Mouse (Mus musculus) neural tube, embryonic 13.5 days (tissue): ENCODE measurements at regions not wholly inside any gene's neighbourhood (a gene's known extent, or its start where the extent isn't known, plus 50 kb on each side); places are given as distances from the start of the nearest gene placed in this dataset.

Source experiments
- ATAC-seq: fragments of 200-750 bp; cut with Nextera tagmentation; 2 replicates; pipeline ENCODE4 v1.8.0; 2017; ENCODE audit warnings: low read depth, mild to moderate bottlenecking, moderate TSS enrichment, moderate library complexity
- H3K27ac ChIP-seq: fragments of 300-500 bp; sonication (generic); replicated peaks from 2 replicates; pipeline ENCODE4 v1.5.1; 2015; ENCODE audit warnings: moderate library complexity, mild to moderate bottlenecking, inconsistent platforms
- H3K27me3 ChIP-seq: fragments of 300-500 bp; sonication (generic); 2 replicates; pipeline ENCODE4 v1.6.1; 2015; ENCODE audit warnings: mild to moderate bottlenecking, inconsistent platforms
- H3K36me3 ChIP-seq: fragments of 300-500 bp; sonication (generic); 2 replicates; pipeline ENCODE4 v1.6.1; 2015; ENCODE audit warnings: mild to moderate bottlenecking, inconsistent platforms
- H3K4me1 ChIP-seq: fragments of 300-500 bp; sonication (generic); replicated peaks from 2 replicates; pipeline ENCODE4 v1.6.1; 2015; ENCODE audit warnings: inconsistent platforms
- H3K4me2 ChIP-seq: fragments of 300-500 bp; sonication (generic); 2 replicates; pipeline ENCODE4 v1.6.1; 2015; ENCODE audit warnings: inconsistent platforms, mild to moderate bottlenecking, moderate library complexity
- H3K4me3 ChIP-seq: fragments of 300-500 bp; sonication (generic); 2 replicates; pipeline ENCODE4 v1.5.1; 2015; ENCODE audit warnings: mild to moderate bottlenecking, inconsistent platforms
- H3K9ac ChIP-seq: fragments of 300-500 bp; sonication (generic); 2 replicates; pipeline ENCODE4 v1.6.1; 2015; ENCODE audit warnings: moderate library complexity, mild to moderate bottlenecking, inconsistent platforms
- H3K9me3 ChIP-seq: fragments of 300-500 bp; sonication (generic); 2 replicates; pipeline ENCODE4 v1.6.1; 2016; ENCODE audit warnings: inconsistent platforms
- WGBS: fragments of 180-500 bp; shearing (Covaris S2); methylation state at CpG from one replicate; pipeline ENCODE4 v1.1.7; 2015; 5-methylcytosine and 5-hydroxymethylcytosine counted together

DNA sequence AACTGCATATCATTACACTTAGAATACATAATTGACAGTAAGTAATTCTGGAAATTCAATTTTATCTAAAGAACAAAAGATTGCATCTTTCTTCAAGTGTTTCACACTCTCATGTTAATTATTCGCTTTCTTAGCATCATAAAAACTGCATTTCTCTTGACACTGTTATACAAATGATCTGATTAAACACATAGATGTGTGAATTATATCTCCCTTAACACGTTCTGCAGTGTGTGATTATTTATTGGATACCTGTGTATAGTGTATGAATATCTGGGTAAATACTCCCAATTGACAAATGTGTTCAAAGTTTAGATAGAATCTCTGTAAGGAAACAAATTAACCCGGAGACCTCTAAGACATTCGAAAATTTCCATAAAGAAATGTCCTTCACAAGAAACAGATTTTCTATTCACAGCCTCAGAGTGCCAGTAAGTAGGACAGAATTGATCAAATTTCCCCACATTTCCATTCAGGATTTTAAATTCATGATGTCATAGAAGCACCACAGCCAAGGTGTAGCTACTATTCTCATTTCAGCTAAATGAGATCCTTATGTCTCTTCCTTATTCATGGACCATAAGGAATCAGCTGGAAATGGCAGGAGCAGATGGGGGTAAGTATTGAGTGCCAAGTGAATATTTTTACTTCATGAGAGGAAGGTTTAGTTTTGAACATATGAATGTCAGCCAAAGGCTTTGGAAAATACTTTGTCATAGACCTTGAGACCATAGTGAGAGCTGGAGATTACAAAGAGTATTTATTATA lies 2231.6 kb downstream of the Pcdh9 start:
- no peaks in the 10 kb centered on the region for H3K4me1 ChIP-seq
- H3K27ac ChIP-seq = no peak overlapping the region
- H3K4me2 ChIP-seq = no peak overlapping the region
- H3K9ac ChIP-seq = no peak overlapping the region
- no peaks in the 10 kb centered on the region for H3K27me3 ChIP-seq
- no peak for ATAC-seq
- H3K36me3 ChIP-seq = no peaks in the 10 kb centered on the region
- no peak overlapping the region for H3K4me3 ChIP-seq
- 82% methylated on average over 4 of the region's 4 CpGs for WGBS
- H3K9me3 ChIP-seq = no peaks in the 10 kb centered on the region

DNA sequence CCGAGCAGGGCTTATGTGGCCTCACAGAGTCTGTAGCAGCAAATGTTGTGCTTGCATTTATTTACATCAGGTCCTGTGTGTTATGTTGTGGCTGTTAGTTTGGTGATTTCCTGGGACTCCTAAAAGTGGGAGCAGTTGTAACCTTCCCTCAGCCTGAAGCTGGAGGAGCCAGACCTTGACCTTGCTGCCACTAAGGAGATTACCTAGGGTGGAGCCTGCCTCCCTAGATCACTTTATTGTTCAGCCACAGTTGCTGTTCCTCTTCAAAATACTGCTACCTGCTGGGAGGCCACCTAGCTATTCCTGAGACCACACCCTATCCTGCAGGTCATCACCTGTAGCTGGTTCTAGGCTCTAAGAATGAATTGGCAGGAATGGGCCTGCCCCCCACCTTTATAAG lies 2234.5 kb downstream of the Pcdh9 start:
- Histone ChIP-seq H3K27me3 (no peaks in the 10 kb centered on the region), H3K4me2 (no peak overlapping the region), H3K27ac (no peak overlapping the region), H3K9ac (no peak overlapping the region), H3K4me3 (no peak overlapping the region), H3K9me3 (no peaks in the 10 kb centered on the region), H3K4me1 (no peaks in the 10 kb centered on the region), H3K36me3 (no peaks in the 10 kb centered on the region)
- no peak for ATAC-seq
- WGBS = 83% methylated on average over 1 of the region's 1 CpGs

DNA sequence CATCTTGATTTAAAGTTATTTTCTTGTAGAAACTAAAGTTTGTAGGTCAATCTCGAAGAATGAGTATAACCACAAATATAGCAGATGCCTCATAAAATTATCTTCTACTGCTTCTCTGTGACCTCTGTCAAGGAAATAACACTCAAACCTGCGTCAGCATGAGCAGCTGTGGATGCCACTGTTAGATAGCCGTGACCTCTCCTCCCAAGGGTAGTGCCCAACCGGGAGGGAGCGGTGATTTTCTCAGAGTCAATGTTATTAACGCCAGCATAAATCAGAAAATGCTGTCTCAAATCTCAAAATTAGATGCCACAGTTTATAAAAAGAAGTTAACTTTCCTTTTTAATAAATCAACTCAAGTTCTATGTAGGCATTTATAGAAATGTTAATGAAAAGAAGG lies 2259.5 kb downstream of the Pcdh9 start:
- ATAC-seq = no peak
- no peaks in the 10 kb centered on the region for H3K9me3 ChIP-seq
- no peak overlapping the region for H3K9ac ChIP-seq
- WGBS = 57% methylated on average over 6 of the region's 6 CpGs
- H3K27me3 ChIP-seq = no peaks in the 10 kb centered on the region
- H3K4me2 ChIP-seq = no peak overlapping the region
- H3K36me3 ChIP-seq = no peaks in the 10 kb centered on the region
- no peaks in the 10 kb centered on the region for H3K4me1 ChIP-seq
- no peak overlapping the region for H3K4me3 ChIP-seq
- no peak overlapping the region for H3K27ac ChIP-seq

DNA sequence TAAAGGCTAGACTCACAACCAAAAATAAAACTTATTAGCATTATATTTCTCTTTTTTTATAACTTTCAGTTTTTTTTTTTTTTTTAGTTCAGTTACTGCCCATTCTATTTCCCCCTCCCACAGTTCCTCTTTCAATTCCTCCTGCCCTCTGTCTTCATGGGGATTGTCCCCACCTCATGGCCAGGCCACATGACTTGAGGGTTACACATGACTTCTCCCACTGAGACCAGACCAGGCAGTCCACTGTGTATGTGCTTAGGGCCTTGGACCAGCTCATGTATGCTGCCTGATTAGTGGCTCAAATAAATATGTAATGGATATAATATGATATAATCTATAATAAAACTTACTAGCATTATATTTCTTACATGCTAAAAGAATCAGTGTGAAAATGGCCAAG lies 2276.1 kb downstream of the Pcdh9 start:
- Histone ChIP-seq H3K36me3 (no peaks in the 10 kb centered on the region), H3K9me3 (no peaks in the 10 kb centered on the region), H3K27me3 (no peaks in the 10 kb centered on the region), H3K4me2 (no peak overlapping the region), H3K27ac (no peak overlapping the region), H3K4me1 (no peaks in the 10 kb centered on the region), H3K4me3 (no peak overlapping the region), H3K9ac (no peak overlapping the region)
- ATAC-seq = no peak

DNA sequence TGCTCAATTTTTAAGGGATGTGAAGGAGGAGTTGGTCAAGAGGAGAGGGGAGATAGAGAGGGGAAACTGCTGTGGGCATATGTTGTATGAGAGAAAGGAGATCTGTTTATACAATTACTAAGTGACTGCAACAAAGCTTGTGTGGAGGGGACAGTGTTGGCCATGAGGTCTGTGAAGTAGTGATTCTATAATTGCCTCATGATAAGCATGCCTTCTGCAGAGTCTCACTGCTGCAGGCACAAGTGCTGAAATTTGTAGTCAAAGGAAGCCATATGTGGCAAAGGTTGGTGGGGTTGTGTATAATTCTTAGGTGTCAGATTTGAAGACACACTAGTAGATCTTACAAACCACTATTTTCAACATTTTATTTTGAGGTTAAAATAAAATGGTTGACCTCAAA lies 2285.9 kb downstream of the Pcdh9 start:
- no peaks in the 10 kb centered on the region for H3K27me3 ChIP-seq
- H3K4me2 ChIP-seq = no peak overlapping the region
- H3K36me3 ChIP-seq = no peaks in the 10 kb centered on the region
- H3K4me1 ChIP-seq = no peaks in the 10 kb centered on the region
- peaks cover 4% of the 10 kb centered on the region; the same call in 1 of the 2 replicates for H3K9me3 ChIP-seq
- no peak overlapping the region for H3K27ac ChIP-seq
- no peak overlapping the region for H3K4me3 ChIP-seq
- ATAC-seq = no peak
- no peak overlapping the region for H3K9ac ChIP-seq

DNA sequence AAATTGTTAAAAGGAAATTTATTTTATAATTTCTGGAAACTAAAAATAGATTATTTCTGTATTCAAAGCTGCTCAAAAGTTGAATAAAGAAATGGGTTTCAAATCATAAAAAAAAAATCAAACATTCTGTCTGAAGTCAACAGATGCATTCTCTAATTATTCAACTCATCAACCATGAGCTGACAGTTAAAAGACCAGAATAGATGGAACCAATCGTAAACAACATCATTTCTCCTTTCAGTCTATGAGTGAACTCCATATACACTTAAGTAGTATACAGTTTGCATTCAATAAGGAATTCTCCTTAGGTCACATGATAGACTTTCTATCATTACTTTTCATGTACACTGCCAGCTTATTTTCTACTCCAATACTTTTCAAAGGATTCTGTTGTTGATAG lies 2308.0 kb downstream of the Pcdh9 start:
- Histone ChIP-seq H3K4me2 (no peak overlapping the region), H3K36me3 (no peaks in the 10 kb centered on the region), H3K9ac (no peak overlapping the region), H3K4me3 (no peak overlapping the region), H3K4me1 (no peaks in the 10 kb centered on the region), H3K9me3 (0 out of 2 replicates have a peak, but pooled peaks cover 7% of the 10 kb centered on the region), H3K27ac (no peak overlapping the region), H3K27me3 (no peaks in the 10 kb centered on the region)
- 74% methylated on average over 1 of the region's 1 CpGs for WGBS
- no peak for ATAC-seq

DNA sequence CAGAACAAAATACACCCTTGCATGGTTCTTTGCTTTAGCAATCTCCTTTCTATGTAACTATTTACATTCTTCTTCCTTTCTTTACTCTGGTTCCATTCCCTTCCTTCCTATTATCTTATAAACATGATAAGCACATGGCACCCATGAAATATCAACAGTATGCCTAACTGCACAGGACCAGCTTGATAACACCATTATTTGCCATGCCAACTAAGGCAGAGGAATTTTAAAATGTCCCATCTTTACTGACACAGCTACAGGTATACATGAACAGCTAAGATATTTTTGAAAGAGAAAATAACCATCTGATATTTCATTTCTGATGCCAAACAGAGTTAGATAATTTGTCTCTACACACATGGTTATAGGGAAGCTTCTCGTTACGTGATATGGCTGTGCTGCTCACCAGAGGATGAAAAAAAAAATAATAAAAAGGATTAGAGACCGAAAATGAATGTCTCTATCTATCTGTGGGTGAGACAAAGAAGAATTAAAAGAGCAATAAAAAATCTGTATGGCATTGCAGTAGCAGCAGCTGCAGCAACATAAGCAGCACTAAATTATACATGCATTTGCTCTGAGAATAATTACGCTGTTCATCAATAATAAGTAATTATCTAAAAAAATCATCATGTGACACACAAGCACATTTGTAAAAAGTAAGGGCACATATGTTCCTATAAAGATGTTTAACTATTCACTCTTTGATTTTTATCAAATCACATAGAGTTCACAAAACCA lies 2308.6 kb downstream of the Pcdh9 start:
- Histone ChIP-seq H3K4me1 (no peaks in the 10 kb centered on the region), H3K9me3 (0 out of 2 replicates have a peak, but pooled peaks cover 7% of the 10 kb centered on the region), H3K4me3 (no peak overlapping the region), H3K4me2 (no peak overlapping the region), H3K9ac (no peak overlapping the region), H3K36me3 (no peaks in the 10 kb centered on the region), H3K27ac (0 out of 2 replicates have a peak overlapping the region, but pooled peaks have one; percentile 10), H3K27me3 (no peaks in the 10 kb centered on the region)
- 47% methylated on average over 4 of the region's 4 CpGs for WGBS
- ATAC-seq = no peak

DNA sequence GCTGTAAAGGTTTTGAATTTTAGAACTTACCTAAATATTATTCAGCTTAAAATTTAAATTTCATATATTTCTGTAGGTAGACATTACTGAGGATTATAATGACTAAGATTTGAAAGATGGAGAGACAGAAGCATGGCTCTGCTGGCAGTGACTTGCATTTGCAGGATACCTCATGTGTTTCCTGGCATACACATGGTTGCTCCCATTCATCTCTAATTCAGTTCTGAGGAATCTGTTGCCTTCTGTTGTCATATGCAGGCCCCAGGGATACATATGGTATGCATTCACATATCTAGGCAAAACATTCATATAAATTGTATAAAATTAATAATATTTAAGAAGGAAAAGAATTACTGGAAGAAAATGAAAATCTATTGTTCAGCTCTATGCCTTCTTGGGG lies 2321.4 kb downstream of the Pcdh9 start:
- Histone ChIP-seq H3K4me3 (no peak overlapping the region), H3K27me3 (no peaks in the 10 kb centered on the region), H3K9ac (no peak overlapping the region), H3K27ac (no peak overlapping the region), H3K9me3 (no peaks in the 10 kb centered on the region), H3K4me2 (no peak overlapping the region), H3K36me3 (no peaks in the 10 kb centered on the region), H3K4me1 (no peaks in the 10 kb centered on the region)
- no peak for ATAC-seq

DNA sequence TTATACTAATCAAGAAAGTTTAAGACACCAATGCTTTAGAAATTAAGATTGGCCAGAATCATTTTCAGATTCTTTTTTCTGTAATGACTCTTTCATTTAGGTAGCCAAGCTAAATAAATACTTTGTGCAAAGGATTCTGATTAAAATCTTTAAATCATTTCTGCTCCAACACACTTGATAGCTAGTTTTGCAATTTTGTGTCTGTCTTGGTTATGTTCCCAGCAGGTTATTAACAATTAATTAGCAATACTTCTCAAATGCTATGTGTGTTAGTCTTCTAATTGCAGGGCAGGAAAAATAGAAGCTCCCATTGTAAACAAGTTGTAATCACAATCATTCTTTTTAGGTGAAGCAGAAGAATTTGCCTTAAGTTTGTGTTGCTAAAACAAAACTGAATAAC lies 2351.3 kb downstream of the Pcdh9 start:
- Histone ChIP-seq H3K27ac (no peak overlapping the region), H3K4me2 (no peak overlapping the region), H3K4me3 (no peak overlapping the region), H3K9ac (no peak overlapping the region), H3K9me3 (no peaks in the 10 kb centered on the region), H3K4me1 (no peaks in the 10 kb centered on the region), H3K36me3 (no peaks in the 10 kb centered on the region), H3K27me3 (no peaks in the 10 kb centered on the region)
- no peak for ATAC-seq

DNA sequence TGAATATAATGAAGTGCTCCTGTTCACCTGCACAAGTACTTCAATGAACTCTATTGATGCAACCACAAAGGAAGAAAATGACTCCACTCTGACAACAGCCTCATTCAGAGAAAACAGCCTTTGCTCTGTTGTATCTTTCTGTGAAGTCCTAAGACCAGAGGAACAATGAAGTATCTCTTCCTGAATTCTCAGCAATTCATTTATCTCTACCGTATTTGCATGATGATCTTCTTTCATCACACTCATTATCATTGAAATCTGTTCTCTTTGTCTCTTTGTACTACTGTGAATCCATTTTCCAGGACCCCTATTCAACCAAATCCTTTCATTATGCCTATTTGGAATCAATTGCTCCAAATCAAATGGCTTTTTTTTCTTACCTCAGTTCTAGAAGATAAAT lies 2355.5 kb downstream of the Pcdh9 start:
- Histone ChIP-seq H3K9ac (no peak overlapping the region), H3K4me1 (no peaks in the 10 kb centered on the region), H3K36me3 (no peaks in the 10 kb centered on the region), H3K4me3 (no peak overlapping the region), H3K27ac (no peak overlapping the region), H3K27me3 (no peaks in the 10 kb centered on the region), H3K4me2 (no peak overlapping the region), H3K9me3 (no peaks in the 10 kb centered on the region)
- WGBS = 28% methylated on average over 1 of the region's 1 CpGs
- no peak for ATAC-seq

DNA sequence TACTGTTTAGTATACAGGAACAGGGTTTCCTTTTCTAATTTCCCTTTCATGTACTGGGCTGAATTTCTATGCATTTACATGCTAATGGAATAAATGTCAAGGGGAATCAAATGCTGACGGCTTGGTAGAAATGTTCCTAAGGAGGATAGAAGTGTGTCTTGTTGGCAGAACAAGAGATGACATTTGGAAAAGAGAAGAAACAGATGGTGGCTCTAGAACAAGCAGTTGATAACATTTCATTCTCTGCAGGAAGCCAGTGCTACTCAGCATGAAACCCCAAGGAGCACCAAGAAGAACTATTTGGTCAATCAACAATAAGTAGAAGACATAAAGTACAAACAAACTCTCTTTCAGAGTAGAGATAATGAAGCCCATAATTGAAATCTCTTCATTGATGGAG lies 2392.0 kb downstream of the Pcdh9 start:
- 60% methylated on average over 1 of the region's 1 CpGs for WGBS
- no peak for ATAC-seq

DNA sequence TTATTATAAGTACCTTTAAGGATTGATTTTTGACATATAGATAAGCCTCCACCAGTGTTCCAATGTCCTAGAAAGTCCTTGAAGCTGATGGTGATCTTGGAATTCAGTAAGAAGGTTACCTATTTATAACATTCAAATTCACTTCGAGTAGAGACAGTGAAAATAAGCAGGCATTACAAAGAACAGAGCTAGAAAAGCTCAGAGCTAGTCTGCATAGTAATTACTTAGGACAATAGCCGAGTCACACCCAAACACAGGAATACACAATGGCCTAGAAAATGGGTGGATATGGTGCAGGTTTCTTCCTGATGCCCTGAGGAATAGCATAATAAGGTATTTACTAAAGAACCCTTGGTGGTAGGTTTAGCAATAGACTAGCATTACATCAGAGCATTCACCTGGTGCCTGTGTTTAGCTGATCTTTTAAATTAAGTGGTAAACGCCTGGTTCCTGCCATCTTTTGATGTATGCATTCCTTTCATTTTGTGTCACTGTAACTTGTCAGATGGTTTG lies 2412.1 kb downstream of the Pcdh9 start:
- no peak overlapping the region for H3K4me3 ChIP-seq
- 69% methylated on average over 3 of the region's 3 CpGs for WGBS
- no peaks in the 10 kb centered on the region for H3K4me1 ChIP-seq
- no peak for ATAC-seq
- no peaks in the 10 kb centered on the region for H3K36me3 ChIP-seq
- no peak overlapping the region for H3K9ac ChIP-seq
- H3K9me3 ChIP-seq = no peaks in the 10 kb centered on the region
- H3K27ac ChIP-seq = no peak overlapping the region
- no peak overlapping the region for H3K4me2 ChIP-seq
- no peaks in the 10 kb centered on the region for H3K27me3 ChIP-seq

More for the DNA sequence above, 2392.0 kb downstream of the Pcdh9 start:
- Histone ChIP-seq H3K9ac (no peak overlapping the region), H3K4me2 (no peak overlapping the region), H3K27me3 (no peaks in the 10 kb centered on the region), H3K4me1 (no peaks in the 10 kb centered on the region), H3K4me3 (no peak overlapping the region), H3K36me3 (no peaks in the 10 kb centered on the region), H3K27ac (no peak overlapping the region), H3K9me3 (no peaks in the 10 kb centered on the region)
